Mouse (Mus musculus): ENCODE results near the gene Cep83.

- TF ChIP-seq POLR2A (IDR thresholded peaks at IDR 0.05; ENCODE audit: extremely low read depth, insufficient read depth, low read length): no peak
- TF ChIP-seq CTCF (IDR thresholded peaks at IDR 0.05; ENCODE audit: low read depth, low read length): no peak
These were observed 138.9 kb downstream of the Cep83 start for GRCm38 (mm10) chr10:94827325-94827724.
